Mouse (Mus musculus) heart, embryonic 11.5 days (tissue): ENCODE results near the gene Gpc6. TPM values are rescaled to one million over a fixed set of nuclear protein-coding genes. Genes with fewer than 3 reads are reported as not detected.

Source experiments
- ATAC-seq: fragments of 200-750 bp; cut with Nextera tagmentation; replicated peaks from 2 replicates; pipeline ENCODE4 v1.8.0; 2017; ENCODE audit warnings: moderate library complexity; ENCODE audit not compliant: insufficient number of reproducible peaks, low FRiP score, low TSS enrichment
- H3K27ac ChIP-seq: fragments of 300-500 bp; sonication (generic); 2 replicates; pipeline ENCODE4 v1.5.1; 2014; ENCODE audit warnings: mild to moderate bottlenecking, low read depth, low read length
- H3K27me3 ChIP-seq: fragments of 300-500 bp; sonication (generic); 2 replicates; pipeline ENCODE4 v1.6.1; 2014; ENCODE audit warnings: mild to moderate bottlenecking, low read length, mixed read lengths; ENCODE audit not compliant: control insufficient read depth, insufficient read depth
- H3K36me3 ChIP-seq: fragments of 300-500 bp; sonication (generic); 2 replicates; pipeline ENCODE4 v1.6.1; 2014; ENCODE audit warnings: mild to moderate bottlenecking, low read length, moderate library complexity, mixed read lengths; ENCODE audit not compliant: control insufficient read depth, insufficient read depth
- H3K4me1 ChIP-seq: fragments of 300-500 bp; sonication (generic); 2 replicates; pipeline ENCODE4 v1.6.1; 2014; ENCODE audit warnings: low read length; ENCODE audit not compliant: control insufficient read depth, insufficient read depth
- H3K4me2 ChIP-seq: fragments of 300-500 bp; sonication (generic); 2 replicates; pipeline ENCODE4 v1.6.1; 2014; ENCODE audit warnings: mild to moderate bottlenecking, moderate library complexity
- H3K4me3 ChIP-seq: fragments of 300-500 bp; sonication (generic); 2 replicates; pipeline ENCODE4 v1.5.1; 2014; ENCODE audit warnings: low read depth, low read length
- H3K9ac ChIP-seq: fragments of 300-500 bp; sonication (generic); 2 replicates; pipeline ENCODE4 v1.6.1; 2014; ENCODE audit warnings: mild to moderate bottlenecking, low read depth, low read length, moderate library complexity
- H3K9me3 ChIP-seq: fragments of 300-500 bp; sonication (generic); replicated peaks from 2 replicates; pipeline ENCODE4 v1.6.1; 2016; ENCODE audit warnings: low read length; ENCODE audit not compliant: control insufficient read depth
- WGBS: fragments of 180-500 bp; shearing (Covaris S2); extraction: QIAGEN DNeasy Blood & Tissue Kit; methylation state at CpG from one replicate; pipeline ENCODE4 v1.1.7; 2014; ENCODE audit not compliant: insufficient replicate concordance; 5-methylcytosine and 5-hydroxymethylcytosine counted together
- polyA plus RNA-seq: library from polyadenylated mRNA; unstranded; fragments of >200 nt; fragmentation: Nextera tagmentation; extraction: Ambion mirVana; gene quantifications from 2 replicates; pipeline ENCODE4 v1.2.1, GENCODE M21; 2014

The Gpc6 gene
- polyA plus RNA-seq, 1 experiment from 2014 or later = 14.3 TPM

DNA sequence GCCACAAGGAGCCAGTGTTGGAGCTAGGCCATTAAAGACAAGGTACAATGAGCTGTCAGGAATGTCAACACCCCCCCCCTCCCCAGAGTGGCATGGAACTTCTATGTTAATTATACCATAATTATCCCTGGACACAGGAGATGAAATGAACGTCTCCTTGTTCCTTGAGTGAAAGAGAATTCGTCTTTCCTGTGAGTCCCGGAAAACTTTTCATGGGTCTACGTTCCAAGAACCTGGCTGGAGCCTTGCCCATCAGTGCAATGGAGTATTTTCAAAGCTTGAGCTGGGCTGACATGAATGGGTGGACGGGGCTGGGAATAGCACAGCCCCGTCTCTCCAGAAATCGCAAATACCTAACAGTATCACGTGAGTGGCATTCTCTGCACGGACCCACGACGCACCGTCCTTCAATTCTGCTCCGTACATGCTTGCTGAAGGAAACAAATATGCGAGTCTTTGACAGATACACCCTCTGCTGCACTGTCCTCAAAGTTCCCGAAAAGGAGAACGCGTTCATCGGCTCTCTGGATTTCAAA, 444.3 kb downstream of the Gpc6 start:
- Histone ChIP-seq H3K4me2 (no peak overlapping the region), H3K36me3 (no peaks in the 10 kb centered on the region), H3K9ac (no peak overlapping the region), H3K4me3 (no peak overlapping the region), H3K27ac (no peak overlapping the region), H3K4me1 (no peaks in the 10 kb centered on the region), H3K9me3 (no peaks in the 10 kb centered on the region), H3K27me3 (no peaks in the 10 kb centered on the region)
- no peak for ATAC-seq
- 89% methylated on average over 18 of the region's 18 CpGs for WGBS

DNA sequence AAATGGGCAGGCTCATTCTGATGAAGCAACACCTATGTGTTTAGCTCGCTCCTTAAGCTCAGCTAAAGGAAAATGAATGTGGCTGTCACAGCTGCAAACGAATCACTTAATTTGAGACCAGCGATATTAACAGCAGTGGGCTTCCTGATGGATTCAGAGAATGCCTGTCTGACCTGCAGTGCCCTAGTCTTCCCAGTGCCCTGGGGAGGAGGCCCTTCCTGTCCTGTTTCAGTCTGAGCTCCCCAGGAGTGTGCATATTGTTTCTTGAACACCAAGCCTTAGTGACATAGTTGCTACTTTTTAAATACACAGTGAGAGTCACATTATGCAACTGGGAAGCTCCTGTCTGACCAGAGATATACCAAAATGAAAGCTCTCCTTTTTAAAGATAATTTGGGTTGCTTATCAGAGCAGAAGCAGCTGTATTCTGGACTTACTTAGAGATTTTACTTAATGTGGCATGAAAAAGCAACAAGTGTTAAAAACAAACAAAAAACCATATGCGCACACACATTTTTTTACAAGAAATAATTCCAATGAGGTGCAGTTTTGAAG, 451.8 kb downstream of the Gpc6 start:
- Histone ChIP-seq H3K27ac (no peak overlapping the region), H3K4me1 (no peaks in the 10 kb centered on the region), H3K9ac (no peak overlapping the region), H3K36me3 (no peaks in the 10 kb centered on the region), H3K4me3 (no peak overlapping the region), H3K27me3 (no peaks in the 10 kb centered on the region), H3K4me2 (no peak overlapping the region), H3K9me3 (no peaks in the 10 kb centered on the region)
- no peak for ATAC-seq
- 61% methylated on average over 4 of the region's 4 CpGs for WGBS

DNA sequence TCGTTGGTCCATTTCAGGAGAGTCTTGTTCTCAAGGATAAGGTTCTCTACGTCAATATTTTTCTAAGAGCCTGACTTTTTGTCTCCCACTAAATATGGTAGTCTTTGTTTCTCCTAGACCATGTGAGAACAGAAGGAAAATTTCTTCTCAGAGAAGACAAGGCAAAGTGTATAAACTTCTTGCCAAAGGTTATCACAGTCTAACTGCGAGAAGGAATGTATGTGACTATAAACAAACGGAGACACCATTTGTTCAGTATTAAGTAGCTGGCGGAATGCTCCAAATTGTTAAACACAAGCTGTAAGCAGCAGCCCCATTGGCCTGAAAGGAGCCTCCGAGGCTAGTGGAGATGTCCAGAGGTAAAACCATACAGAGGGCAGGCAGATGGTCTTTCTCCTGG, 454.9 kb downstream of the Gpc6 start:
- no peaks in the 10 kb centered on the region for H3K4me1 ChIP-seq
- no peak overlapping the region for H3K4me2 ChIP-seq
- no peak for ATAC-seq
- no peak overlapping the region for H3K4me3 ChIP-seq
- 38% methylated on average over 6 of the region's 6 CpGs for WGBS
- H3K27me3 ChIP-seq = no peaks in the 10 kb centered on the region
- no peaks in the 10 kb centered on the region for H3K9me3 ChIP-seq
- H3K36me3 ChIP-seq = no peaks in the 10 kb centered on the region
- H3K9ac ChIP-seq = no peak overlapping the region
- H3K27ac ChIP-seq = no peak overlapping the region

DNA sequence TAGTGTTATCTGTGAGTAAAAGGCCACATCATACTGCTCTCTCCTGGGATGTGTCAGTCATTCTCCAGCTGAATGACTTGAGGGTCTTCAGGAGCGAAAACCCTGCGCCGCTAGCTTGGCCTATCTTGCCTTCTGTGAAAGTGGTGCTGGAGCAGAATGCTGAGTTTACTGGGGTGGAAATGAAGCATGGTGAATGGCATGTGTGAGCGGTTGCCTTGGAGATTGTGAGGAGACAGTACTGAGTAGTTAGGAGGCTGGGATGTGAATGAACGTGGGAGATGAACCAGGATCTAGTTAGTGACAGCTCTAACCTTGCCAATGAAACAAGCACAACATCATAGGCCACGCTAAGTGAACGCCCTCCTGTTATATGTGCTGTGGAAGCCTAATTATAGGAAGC, 458.1 kb downstream of the Gpc6 start:
- no peak overlapping the region for H3K4me2 ChIP-seq
- no peaks in the 10 kb centered on the region for H3K27me3 ChIP-seq
- H3K9ac ChIP-seq = no peak overlapping the region
- no peak; the same call in 1 of the 2 replicates for ATAC-seq
- H3K9me3 ChIP-seq = no peaks in the 10 kb centered on the region
- no peak overlapping the region for H3K27ac ChIP-seq
- H3K4me1 ChIP-seq = no peaks in the 10 kb centered on the region
- WGBS = 83% methylated on average over 7 of the region's 7 CpGs
- no peaks in the 10 kb centered on the region for H3K36me3 ChIP-seq
- no peak overlapping the region for H3K4me3 ChIP-seq

DNA sequence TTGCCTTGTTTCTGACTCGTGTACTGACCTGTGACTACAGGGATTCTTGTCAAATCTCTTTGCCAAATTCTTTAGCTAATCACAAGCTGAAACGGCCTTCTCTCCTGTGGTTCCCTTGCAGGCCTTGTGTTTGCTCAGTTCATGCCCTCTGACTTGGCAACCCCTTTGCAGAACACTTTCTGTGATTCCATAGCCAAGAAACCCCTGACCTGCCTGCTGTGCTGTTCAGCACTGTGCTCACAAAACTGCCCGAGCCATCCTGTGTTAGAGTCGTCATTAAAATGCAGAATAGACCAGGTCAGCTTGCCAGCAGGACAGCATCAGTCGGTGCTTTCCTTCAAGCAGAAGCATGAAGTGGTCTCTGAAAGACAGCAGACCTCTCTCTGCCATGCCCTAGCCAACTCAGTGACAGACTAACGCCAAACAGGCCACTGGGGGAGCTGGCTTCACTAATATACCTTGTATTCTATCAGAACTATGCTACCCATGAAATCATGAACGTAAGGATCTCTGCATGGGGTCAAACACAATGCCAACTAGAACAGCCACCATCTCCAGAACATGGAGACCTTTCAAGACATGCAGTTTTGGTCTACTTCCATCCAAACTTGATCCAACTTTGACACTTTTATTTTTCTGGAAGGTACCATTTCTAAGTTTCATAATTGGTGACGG, 459.1 kb downstream of the Gpc6 start:
- no peak overlapping the region for H3K27ac ChIP-seq
- no peaks in the 10 kb centered on the region for H3K4me1 ChIP-seq
- no peak overlapping the region for H3K4me3 ChIP-seq
- H3K36me3 ChIP-seq = no peaks in the 10 kb centered on the region
- H3K27me3 ChIP-seq = no peaks in the 10 kb centered on the region
- 56% methylated on average over 8 of the region's 8 CpGs for WGBS
- no peak for ATAC-seq
- no peak overlapping the region for H3K9ac ChIP-seq
- H3K4me2 ChIP-seq = no peak overlapping the region
- H3K9me3 ChIP-seq = no peaks in the 10 kb centered on the region

DNA sequence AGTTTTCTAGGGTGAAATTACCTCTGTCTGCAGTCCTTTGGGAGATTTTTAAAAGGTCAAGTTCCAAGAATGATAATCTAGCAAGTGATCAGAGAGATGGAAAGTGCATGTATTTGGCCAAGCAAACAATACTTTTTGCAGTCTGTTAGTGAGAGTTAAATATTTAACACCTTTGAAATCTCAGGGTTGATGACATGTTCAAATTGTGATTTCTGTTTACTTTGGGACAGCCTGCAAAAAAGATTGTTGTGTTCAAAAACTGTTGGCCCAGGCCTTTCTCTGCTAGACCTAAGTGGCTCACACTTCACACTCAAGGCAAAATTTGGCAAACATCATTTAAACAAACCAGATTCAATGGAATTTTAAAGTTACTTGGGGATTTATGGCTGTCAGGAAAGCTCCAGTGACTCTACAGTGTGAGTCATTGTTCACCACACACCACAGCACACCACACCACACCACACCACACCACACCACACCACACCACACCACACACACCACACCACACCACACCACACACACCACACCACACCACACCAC, 460.7 kb downstream of the Gpc6 start:
- Histone ChIP-seq H3K27ac (no peak overlapping the region), H3K9me3 (no peaks in the 10 kb centered on the region), H3K4me1 (no peaks in the 10 kb centered on the region), H3K36me3 (no peaks in the 10 kb centered on the region), H3K9ac (no peak overlapping the region), H3K4me3 (no peak overlapping the region), H3K27me3 (no peaks in the 10 kb centered on the region), H3K4me2 (no peak overlapping the region)
- ATAC-seq = no peak

DNA sequence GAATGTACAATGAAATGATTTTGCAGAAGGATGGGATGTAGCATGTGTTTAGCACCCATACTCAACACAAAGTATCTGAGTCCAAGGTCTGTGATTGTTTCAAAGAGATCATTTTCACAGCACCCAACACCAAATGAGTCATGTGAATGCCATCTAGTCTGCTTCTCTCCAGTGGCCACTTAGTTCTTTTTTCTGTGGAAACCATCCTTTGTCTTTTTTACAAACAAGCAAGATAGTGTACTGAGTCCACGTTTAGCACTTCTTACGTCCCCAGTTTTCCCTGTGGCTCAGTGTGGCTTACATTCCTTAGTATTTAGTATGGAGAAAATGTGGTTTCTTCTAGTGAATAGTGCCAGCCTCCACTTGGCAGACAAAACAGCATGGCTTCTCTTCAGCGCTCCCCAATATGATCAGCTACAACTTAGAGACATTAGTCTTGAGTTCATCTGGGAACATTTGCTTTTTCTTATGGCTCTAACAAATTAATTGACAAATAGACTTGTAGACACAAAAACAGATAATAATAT, 465.7 kb downstream of the Gpc6 start:
- H3K4me3 ChIP-seq = no peak overlapping the region
- WGBS = 78% methylated on average over 3 of the region's 3 CpGs
- no peaks in the 10 kb centered on the region for H3K36me3 ChIP-seq
- no peak overlapping the region for H3K9ac ChIP-seq
- H3K9me3 ChIP-seq = no peaks in the 10 kb centered on the region
- H3K27ac ChIP-seq = no peak overlapping the region
- no peak overlapping the region for H3K4me2 ChIP-seq
- no peak for ATAC-seq
- H3K27me3 ChIP-seq = no peaks in the 10 kb centered on the region
- H3K4me1 ChIP-seq = no peaks in the 10 kb centered on the region

DNA sequence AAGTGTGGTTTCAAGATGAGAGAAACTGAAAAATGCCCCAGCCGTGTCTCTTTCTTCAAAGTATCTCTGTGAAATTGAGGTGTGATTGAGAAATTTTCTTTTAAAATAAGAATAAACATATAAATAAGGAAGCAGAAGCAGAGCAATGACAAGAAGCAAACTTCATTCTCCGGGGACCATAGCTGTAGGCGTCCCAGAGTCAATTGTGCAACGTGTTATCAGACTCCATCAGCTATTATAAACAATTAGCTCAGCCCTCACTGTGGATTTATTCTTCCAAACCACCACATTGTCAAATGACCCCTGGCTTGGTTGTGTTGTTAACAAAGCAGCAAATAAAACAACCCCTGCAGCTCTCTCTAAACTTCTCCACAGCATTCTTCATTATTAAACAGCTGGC, 466.3 kb downstream of the Gpc6 start:
- 55% methylated on average over 4 of the region's 4 CpGs for WGBS
- H3K27me3 ChIP-seq = no peaks in the 10 kb centered on the region
- no peaks in the 10 kb centered on the region for H3K36me3 ChIP-seq
- no peaks in the 10 kb centered on the region for H3K9me3 ChIP-seq
- no peak overlapping the region for H3K4me3 ChIP-seq
- no peak overlapping the region for H3K27ac ChIP-seq
- H3K4me1 ChIP-seq = no peaks in the 10 kb centered on the region
- H3K9ac ChIP-seq = no peak overlapping the region
- no peak overlapping the region for H3K4me2 ChIP-seq
- no peak for ATAC-seq
